Mouse (Mus musculus) forebrain, embryonic 14.5 days (tissue): Measurements from ENCODE around the gene 1700122O11Rik. TPM values are rescaled to one million over a fixed set of nuclear protein-coding genes. Genes with fewer than 3 reads are reported as not detected.

ENCODE experiments used
- ATAC-seq: fragments of 200-750 bp; cut with Nextera tagmentation; 2 replicates; pipeline ENCODE4 v1.8.0; 2017; ENCODE audit warnings: mild to moderate bottlenecking, moderate library complexity
- DNase-seq: peaks from one replicate; pipeline ENCODE4 v3.0.0-alpha.2; 2015; ENCODE audit warnings: low spot score
- H3K27ac ChIP-seq: fragments of 300-500 bp; sonication (generic); 2 replicates; pipeline ENCODE4 v1.5.1; 2014; ENCODE audit warnings: low read depth, mild to moderate bottlenecking, control low read depth, low read length, moderate library complexity
- H3K27me3 ChIP-seq: fragments of 300-500 bp; sonication (generic); replicated peaks from 2 replicates; pipeline ENCODE4 v1.6.1; 2014; ENCODE audit warnings: low read length, control low read depth, mixed read lengths; ENCODE audit not compliant: control insufficient read depth, insufficient read depth
- H3K36me3 ChIP-seq: fragments of 300-500 bp; sonication (generic); 2 replicates; pipeline ENCODE4 v1.6.1; 2014; ENCODE audit warnings: low read length, control low read depth; ENCODE audit not compliant: control insufficient read depth, insufficient read depth
- H3K4me1 ChIP-seq: fragments of 300-500 bp; sonication (generic); 2 replicates; pipeline ENCODE4 v1.6.1; 2014; ENCODE audit warnings: antibody characterized with exemption, low read length, control low read depth; ENCODE audit not compliant: control insufficient read depth, insufficient read depth
- H3K4me2 ChIP-seq: fragments of 300-500 bp; sonication (generic); 2 replicates; pipeline ENCODE4 v1.6.1; 2014; ENCODE audit warnings: mild to moderate bottlenecking, control low read depth, low read length
- H3K4me3 ChIP-seq: fragments of 300-500 bp; sonication (generic); 2 replicates; pipeline ENCODE4 v1.5.1; 2014; ENCODE audit warnings: low read depth, low read length, control low read depth
- H3K9ac ChIP-seq: fragments of 300-500 bp; sonication (generic); 2 replicates; pipeline ENCODE4 v1.6.1; 2014; ENCODE audit warnings: mild to moderate bottlenecking, low read length, control low read depth, moderate library complexity
- H3K9me3 ChIP-seq: fragments of 300-500 bp; sonication (generic); replicated peaks from 2 replicates; pipeline ENCODE4 v1.6.1; 2016; ENCODE audit warnings: low read length, control low read depth, mixed read lengths; ENCODE audit not compliant: control insufficient read depth
- WGBS: fragments of 180-500 bp; shearing (Covaris S2); extraction: QIAGEN DNeasy Blood & Tissue Kit; methylation state at CpG from one replicate; pipeline ENCODE4 v1.1.7; 2014; 5-methylcytosine and 5-hydroxymethylcytosine counted together
- polyA plus RNA-seq: library from polyadenylated mRNA; unstranded; fragments of >200 nt; fragmentation: Nextera tagmentation; extraction: Ambion mirVana; gene quantifications from 2 replicates; pipeline ENCODE4 v1.2.1, GENCODE M21; 2014

Gene 1700122O11Rik
- polyA plus RNA-seq, 1 experiment from 2014 or later = not detected

DNA sequence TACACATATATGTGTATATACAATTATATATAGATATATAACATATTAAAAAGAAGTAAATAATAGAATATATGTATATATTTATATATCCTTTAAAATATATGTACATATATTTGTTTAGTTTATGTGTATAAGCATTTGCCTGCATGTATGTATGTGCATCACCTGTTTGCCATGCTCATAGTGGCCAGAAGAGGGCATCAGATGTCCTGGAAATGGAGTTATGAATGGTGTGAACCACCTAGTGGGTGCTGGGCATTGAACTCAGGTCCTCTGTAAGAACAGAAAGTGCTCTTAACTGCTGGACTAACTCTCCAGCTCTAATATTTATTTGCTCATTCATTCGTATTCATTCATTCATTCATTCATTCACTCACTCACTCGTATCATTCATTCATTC, 15.6 kb upstream of the 1700122O11Rik start:
- ATAC-seq (no peak), DNase-seq (no peak)
- Histone ChIP-seq H3K9me3 (no peaks in the 10 kb centered on the region), H3K27me3 (peaks cover 12% of the 10 kb centered on the region), H3K36me3 (no peaks in the 10 kb centered on the region), H3K4me2 (no peak overlapping the region), H3K9ac (no peak overlapping the region), H3K27ac (no peak overlapping the region), H3K4me1 (peaks cover 19% of the 10 kb centered on the region), H3K4me3 (no peak overlapping the region)
- 85% methylated on average over 2 of the region's 2 CpGs for WGBS

DNA sequence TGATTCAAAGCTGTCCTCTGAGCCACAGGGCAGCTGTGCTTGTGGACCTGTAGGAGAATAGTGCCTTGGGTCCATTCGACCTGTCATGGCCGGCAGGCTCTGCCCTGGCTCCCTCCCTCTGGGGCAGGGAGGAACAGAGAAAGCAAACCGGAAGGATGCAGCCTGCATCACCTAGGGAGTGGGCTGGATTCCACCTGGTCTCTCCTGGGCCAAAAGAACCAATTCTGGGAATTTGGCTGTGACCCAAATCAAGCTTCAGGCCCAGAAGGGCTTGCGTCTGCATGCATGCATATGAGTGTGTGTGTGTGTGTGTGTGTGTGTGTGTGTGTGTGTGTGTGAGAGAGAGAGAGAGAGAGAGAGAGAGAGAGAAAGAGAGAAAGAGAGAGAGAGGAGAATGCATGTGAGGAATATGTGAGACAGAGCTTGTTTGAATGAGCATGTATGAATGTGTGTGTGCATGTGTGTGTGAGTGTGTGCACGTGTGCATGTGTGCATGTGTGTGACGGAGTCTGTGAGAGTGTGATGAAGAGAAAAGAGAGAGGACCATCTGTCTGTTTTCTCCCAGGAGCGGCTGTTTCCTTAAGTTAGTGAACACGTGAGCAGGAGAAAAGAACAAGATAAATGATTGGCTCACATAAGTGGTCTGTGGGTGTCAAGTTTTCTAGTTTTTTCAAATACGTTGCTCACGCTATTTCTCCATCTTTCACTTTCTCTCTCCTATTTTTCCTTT, 14.4 kb upstream of the 1700122O11Rik start:
- no peaks in the 10 kb centered on the region for H3K36me3 ChIP-seq
- H3K27me3 ChIP-seq = peaks cover 12% of the 10 kb centered on the region
- H3K27ac ChIP-seq = no peak overlapping the region
- no peak overlapping the region for H3K9ac ChIP-seq
- 62% methylated on average over 10 of the region's 10 CpGs for WGBS
- no peak overlapping the region for H3K4me3 ChIP-seq
- no peaks in the 10 kb centered on the region for H3K9me3 ChIP-seq
- no peak overlapping the region for H3K4me2 ChIP-seq
- DNase-seq (peak; percentile 58), ATAC-seq (no peak)
- H3K4me1 ChIP-seq = peaks cover 12% of the 10 kb centered on the region

DNA sequence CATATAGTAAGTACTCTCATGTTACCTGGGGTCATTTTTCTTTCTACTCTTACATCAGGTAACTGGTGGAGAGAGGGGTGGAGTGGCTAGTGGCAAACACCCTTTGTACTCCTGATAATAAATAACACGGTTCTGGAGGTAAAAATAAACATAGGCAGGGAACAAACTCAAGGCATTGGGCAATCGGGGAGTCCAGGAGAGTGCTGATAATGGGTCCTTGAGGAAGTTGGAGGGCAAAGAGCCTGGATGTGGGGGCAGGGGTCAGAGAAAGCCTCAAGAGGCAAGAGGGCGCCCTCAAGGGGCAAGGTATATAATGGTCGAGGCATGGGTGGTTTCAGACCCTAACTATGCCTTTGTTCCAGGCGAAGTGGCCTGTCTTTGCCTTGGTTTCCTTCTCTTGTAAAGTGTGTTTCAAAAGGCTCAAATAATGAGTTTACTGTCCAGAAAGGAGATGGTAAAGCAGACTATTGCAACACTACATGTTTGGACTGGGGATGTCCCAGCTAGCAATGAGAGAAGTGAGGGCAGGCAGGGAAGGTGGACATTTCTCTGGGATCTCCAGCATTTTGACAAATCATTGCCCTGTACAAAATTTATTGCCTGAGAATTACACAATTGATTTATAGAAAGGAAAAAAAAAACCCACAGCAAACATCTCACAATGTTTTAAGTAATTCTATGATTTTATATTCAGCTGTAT, 13.7 kb upstream of the 1700122O11Rik start:
- Histone ChIP-seq H3K4me3 (no peak overlapping the region), H3K4me2 (no peak overlapping the region), H3K9ac (no peak overlapping the region), H3K27me3 (peaks cover 9% of the 10 kb centered on the region), H3K27ac (no peak overlapping the region), H3K4me1 (peaks cover 6% of the 10 kb centered on the region; the same call in 1 of the 2 replicates), H3K36me3 (no peaks in the 10 kb centered on the region), H3K9me3 (no peaks in the 10 kb centered on the region)
- DNase-seq (no peak), ATAC-seq (no peak)
- 78% methylated on average over 5 of the region's 5 CpGs for WGBS

DNA sequence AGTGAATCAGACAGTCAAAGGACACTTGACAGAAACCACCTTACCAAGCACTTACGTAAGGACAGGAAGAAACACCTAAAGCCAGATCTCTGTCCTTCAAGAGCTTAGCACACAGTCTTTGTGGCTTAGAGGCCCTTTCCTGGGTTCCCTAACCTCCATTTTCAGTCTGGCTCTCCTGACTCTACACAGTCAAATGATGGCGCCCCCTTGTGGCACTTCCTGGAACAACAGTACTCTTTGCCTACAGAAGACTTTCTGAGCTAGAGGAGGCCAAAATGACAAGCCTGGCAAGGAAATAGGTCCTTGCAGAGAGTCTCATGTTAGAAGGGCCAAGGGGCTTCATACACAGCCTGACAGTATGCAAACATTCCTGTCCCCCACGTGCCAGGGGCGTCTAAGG, 7.5 kb upstream of the 1700122O11Rik start:
- Histone ChIP-seq H3K9me3 (0 out of 2 replicates have a peak, but pooled peaks cover 2% of the 10 kb centered on the region), H3K4me3 (no peak overlapping the region), H3K27me3 (no peaks in the 10 kb centered on the region), H3K4me1 (peaks cover 7% of the 10 kb centered on the region; the same call in 1 of the 2 replicates), H3K9ac (no peak overlapping the region), H3K4me2 (no peak overlapping the region), H3K36me3 (no peaks in the 10 kb centered on the region), H3K27ac (no peak overlapping the region)
- 35% methylated on average over 4 of the region's 4 CpGs for WGBS
- peak; percentile 69 for DNase-seq
- no peak for ATAC-seq

DNA sequence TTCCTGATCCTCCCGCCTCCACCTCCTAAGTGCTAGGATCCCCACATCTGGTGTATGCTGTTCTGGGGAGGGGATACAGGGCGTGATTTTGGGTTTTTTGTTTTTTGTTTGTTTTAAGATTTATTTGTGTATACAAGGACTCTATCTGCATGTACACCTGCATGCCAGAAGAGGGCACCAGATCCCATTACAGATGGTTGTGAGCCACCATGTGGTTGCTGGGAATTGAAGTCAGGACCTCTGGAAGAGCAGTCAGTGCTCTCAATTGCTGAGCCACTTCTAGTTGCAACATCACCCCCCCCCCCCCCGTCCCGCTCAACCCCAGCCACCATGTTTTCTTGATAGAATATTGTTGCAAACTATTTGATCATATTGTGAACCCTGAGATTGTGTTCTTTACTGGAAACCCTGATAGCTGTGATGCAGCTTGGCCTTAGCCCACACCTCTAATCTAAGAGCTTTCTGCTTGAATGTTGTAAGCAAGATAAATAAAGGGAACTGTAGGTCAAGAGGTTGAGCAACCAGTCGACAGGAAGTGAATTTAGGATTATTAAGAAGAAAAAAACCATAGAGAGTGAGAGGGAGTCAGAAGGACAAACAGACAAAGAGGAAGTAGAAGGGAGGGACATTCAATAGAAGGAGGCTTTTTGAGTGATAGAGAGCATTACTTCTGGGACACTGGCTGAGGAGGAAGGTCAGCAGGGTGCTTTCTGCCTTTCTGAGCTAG, 5.2 kb upstream of the 1700122O11Rik start:
- Histone ChIP-seq H3K27me3 (0 out of 2 replicates have a peak, but pooled peaks cover 5% of the 10 kb centered on the region), H3K27ac (no peak overlapping the region), H3K36me3 (no peaks in the 10 kb centered on the region), H3K9ac (no peak overlapping the region), H3K4me1 (peaks cover 15% of the 10 kb centered on the region), H3K4me3 (no peak overlapping the region), H3K4me2 (no peak overlapping the region), H3K9me3 (0 out of 2 replicates have a peak, but pooled peaks cover 2% of the 10 kb centered on the region)
- DNase-seq (no peak), ATAC-seq (no peak)
- 87% methylated on average over 5 of the region's 5 CpGs for WGBS

DNA sequence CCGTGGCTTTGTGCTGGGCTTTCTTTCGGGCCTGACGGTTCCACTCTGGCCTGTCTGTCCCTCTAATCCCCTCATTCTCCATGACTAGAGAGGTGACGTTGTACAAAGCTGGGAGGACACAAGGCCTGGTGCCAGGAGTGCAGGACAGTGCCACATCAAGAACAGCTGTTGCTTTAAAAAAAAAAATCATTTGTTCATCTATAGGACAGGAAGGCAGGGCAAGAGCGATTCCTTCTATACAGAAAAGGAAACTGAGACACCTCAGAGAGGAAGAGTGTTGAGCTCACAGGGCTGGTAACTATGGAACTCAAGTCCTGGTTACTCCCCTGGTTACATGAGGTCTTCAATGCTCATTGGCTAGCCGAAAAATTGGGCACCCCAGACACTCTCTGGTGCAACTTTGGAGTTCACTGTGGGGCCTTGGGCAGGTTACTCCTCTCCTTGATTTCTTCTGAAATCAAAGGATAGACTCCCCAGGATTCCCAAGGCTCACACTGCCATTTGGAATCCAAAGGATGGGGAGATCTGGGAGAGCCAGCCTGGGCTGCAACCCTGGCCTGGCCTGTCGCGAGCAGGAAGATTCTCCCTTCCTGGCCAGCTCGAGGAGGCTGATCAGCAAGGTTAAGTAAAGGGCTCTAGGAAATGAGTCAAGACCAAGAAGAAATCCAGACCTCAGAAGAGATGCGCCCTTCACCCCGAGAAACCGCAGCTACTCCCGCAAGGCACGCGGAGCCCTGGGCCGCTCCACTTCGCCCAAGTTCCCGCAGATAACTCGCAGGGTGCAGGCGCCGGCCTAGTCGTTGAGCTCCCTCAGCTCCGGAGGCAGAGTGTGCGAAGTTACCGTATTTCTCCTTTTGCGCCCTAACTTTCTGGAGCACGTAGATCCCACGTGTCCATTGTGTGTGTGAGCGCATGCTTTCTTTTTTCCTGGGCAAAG, 3.5 kb upstream of the 1700122O11Rik start:
- peak overlapping the region; percentile 78 for H3K27ac ChIP-seq
- 4% methylated on average over 29 of the region's 29 CpGs for WGBS
- no peaks in the 10 kb centered on the region for H3K36me3 ChIP-seq
- DNase-seq (peak; percentile 90), ATAC-seq (peak; percentile 74)
- 0 out of 2 replicates have a peak, but pooled peaks cover 5% of the 10 kb centered on the region for H3K27me3 ChIP-seq
- H3K4me2 ChIP-seq = peak overlapping the region; percentile 40
- no peak overlapping the region for H3K4me3 ChIP-seq
- peaks cover 15% of the 10 kb centered on the region for H3K4me1 ChIP-seq
- H3K9me3 ChIP-seq = 0 out of 2 replicates have a peak, but pooled peaks cover 2% of the 10 kb centered on the region
- peak overlapping the region; percentile 26; the same call in 1 of the 2 replicates for H3K9ac ChIP-seq

DNA sequence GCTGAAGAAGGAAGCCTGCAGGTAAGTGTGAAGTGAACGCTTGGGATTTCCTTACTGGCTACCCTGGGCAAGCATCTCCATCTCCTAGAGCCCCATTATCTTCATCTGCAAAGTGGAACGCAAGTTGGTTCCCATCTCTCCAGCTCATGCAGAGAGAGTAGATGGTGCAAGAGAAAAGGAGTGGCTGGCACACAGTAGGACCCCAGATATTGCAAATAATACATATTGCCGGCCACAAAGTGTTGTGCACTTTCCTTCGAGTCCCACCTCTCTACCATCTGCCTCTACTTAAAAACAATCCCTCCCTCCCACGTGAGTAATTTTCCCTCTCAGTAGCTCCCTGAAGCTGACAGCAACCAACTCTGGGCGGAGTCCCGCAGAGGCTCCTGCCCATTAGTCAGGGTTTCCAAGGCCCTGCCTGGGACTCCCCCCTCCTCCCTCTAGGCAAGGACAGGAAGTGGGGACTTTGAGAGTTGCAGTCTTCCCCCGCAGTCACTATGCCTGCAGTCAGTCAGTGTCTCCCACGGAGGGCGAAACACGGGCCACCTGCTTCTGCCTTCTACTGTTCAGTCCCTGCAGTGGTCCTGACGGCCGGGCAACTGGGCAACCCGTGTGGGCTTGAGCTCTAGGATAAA, 1.3 kb upstream of the 1700122O11Rik start:
- Histone ChIP-seq H3K9ac (no peak overlapping the region), H3K4me2 (peak overlapping the region; percentile 28; the same call in 1 of the 2 replicates), H3K4me1 (peaks cover 15% of the 10 kb centered on the region), H3K27me3 (0 out of 2 replicates have a peak, but pooled peaks cover 8% of the 10 kb centered on the region), H3K36me3 (no peaks in the 10 kb centered on the region), H3K4me3 (no peak overlapping the region), H3K27ac (no peak overlapping the region), H3K9me3 (0 out of 2 replicates have a peak, but pooled peaks cover 2% of the 10 kb centered on the region)
- WGBS = 16% methylated on average over 14 of the region's 14 CpGs
- DNase-seq = peak; percentile 69
- peak; percentile 64 for ATAC-seq
